Mouse (Mus musculus) midbrain, embryonic 15.5 days (tissue): ENCODE measurements around the gene Zdhhc18. TPM values are rescaled to one million over a fixed set of nuclear protein-coding genes. Genes with fewer than 3 reads are reported as not detected.
"Not testable (repeated sequence)": the region's sequence is repeated elsewhere in the genome, so short reads cannot be mapped to it uniquely, and the experiment has no call there.

Experiments used
- ATAC-seq: fragments of 200-750 bp; cut with Nextera tagmentation; replicated peaks from 2 replicates; pipeline ENCODE4 v1.8.0; 2017; ENCODE audit warnings: moderate TSS enrichment
- H3K27ac ChIP-seq: fragments of 300-500 bp; sonication (generic); 2 replicates; pipeline ENCODE4 v1.5.1; 2015; ENCODE audit warnings: mild to moderate bottlenecking, inconsistent platforms
- H3K27me3 ChIP-seq: fragments of 300-500 bp; sonication (generic); replicated peaks from 2 replicates; pipeline ENCODE4 v1.6.1; 2015; ENCODE audit warnings: inconsistent platforms
- H3K36me3 ChIP-seq: fragments of 300-500 bp; sonication (generic); replicated peaks from 2 replicates; pipeline ENCODE4 v1.6.1; 2015; ENCODE audit warnings: inconsistent platforms
- H3K4me1 ChIP-seq: fragments of 300-500 bp; sonication (generic); 2 replicates; pipeline ENCODE4 v1.6.1; 2015; ENCODE audit warnings: inconsistent platforms
- H3K4me2 ChIP-seq: fragments of 300-500 bp; sonication (generic); 2 replicates; pipeline ENCODE4 v1.6.1; 2015; ENCODE audit warnings: inconsistent platforms, mild to moderate bottlenecking, moderate library complexity
- H3K4me3 ChIP-seq: fragments of 300-500 bp; sonication (generic); 2 replicates; pipeline ENCODE4 v1.5.1; 2015; ENCODE audit warnings: mild to moderate bottlenecking, inconsistent platforms
- H3K9ac ChIP-seq: fragments of 300-500 bp; sonication (generic); 2 replicates; pipeline ENCODE4 v1.6.1; 2015; ENCODE audit warnings: mild to moderate bottlenecking, inconsistent platforms
- H3K9me3 ChIP-seq: fragments of 300-500 bp; sonication (generic); 2 replicates; pipeline ENCODE4 v1.6.1; 2016; ENCODE audit warnings: inconsistent platforms
- WGBS: fragments of 180-500 bp; shearing (Covaris S2); methylation state at CpG from one replicate; pipeline ENCODE4 v1.1.7; 2015; ENCODE audit warnings: mixed read lengths; 5-methylcytosine and 5-hydroxymethylcytosine counted together
- polyA plus RNA-seq: library from polyadenylated mRNA; unstranded; fragments of >200 nt; fragmentation: Nextera tagmentation; extraction: Ambion mirVana; gene quantifications from 2 replicates; pipeline ENCODE4 v1.2.1, GENCODE M21; 2015

Gene Zdhhc18
- polyA plus RNA-seq, 1 experiment from 2014 or later: 6.4 TPM

DNA sequence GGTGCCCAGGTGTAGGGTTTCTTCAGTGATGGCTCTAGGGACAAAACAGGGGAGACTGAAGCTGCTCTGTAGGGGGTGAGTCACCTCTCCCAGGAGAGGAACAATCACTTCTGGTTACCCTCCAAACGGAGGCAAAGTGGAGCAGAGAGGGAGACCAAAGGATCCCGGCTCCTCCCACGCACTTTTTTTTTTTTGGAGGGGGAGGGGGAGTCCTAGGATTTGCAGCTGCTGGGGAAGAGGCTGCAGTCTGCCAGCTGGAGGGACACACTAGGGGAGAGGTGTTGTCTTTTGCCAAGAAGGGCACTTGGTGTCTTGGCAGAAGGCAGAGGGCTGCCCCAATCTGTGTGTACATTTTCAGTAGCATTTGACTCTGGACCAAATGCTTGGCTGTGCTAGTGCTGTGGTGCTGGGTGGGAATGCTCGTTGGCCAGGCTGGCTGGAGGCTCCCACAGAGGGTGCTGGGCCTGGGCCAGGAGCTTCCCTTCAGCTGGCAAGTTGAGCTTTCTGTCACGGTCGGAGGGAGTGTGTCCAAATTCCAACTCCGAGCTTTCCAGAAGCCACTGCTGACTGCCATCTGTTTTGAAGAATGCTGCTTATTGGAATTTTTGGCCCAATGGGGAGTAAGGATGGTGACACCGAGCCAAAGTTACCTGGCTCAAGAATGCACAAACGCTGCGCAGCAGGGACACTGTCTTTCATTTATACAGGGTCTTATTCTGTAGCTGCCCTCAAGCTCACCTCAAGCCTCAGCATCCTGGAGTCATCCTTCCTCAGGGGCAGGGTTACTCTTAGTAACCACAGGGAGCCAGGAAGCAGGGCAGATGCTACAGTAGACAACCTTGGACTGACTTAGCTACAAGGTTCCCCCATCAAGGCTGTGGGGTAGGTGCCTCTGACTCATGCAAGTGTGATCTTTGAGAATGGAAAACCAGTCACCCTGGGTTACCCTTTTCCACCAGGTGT is 10.5 kb upstream of the Zdhhc18 start:
- Histone ChIP-seq H3K27me3 (no peaks in the 10 kb centered on the region), H3K27ac (peak overlapping the region; percentile 72), H3K4me3 (0 out of 2 replicates have a peak overlapping the region, but pooled peaks have one; percentile 10), H3K9me3 (no peaks in the 10 kb centered on the region), H3K36me3 (0 out of 2 replicates have a peak, but pooled peaks cover 6% of the 10 kb centered on the region), H3K4me1 (peaks cover 10% of the 10 kb centered on the region), H3K4me2 (peak overlapping the region; percentile 28), H3K9ac (no peak overlapping the region)
- 17% methylated on average over 10 of the region's 10 CpGs for WGBS
- ATAC-seq: peak; percentile 83

DNA sequence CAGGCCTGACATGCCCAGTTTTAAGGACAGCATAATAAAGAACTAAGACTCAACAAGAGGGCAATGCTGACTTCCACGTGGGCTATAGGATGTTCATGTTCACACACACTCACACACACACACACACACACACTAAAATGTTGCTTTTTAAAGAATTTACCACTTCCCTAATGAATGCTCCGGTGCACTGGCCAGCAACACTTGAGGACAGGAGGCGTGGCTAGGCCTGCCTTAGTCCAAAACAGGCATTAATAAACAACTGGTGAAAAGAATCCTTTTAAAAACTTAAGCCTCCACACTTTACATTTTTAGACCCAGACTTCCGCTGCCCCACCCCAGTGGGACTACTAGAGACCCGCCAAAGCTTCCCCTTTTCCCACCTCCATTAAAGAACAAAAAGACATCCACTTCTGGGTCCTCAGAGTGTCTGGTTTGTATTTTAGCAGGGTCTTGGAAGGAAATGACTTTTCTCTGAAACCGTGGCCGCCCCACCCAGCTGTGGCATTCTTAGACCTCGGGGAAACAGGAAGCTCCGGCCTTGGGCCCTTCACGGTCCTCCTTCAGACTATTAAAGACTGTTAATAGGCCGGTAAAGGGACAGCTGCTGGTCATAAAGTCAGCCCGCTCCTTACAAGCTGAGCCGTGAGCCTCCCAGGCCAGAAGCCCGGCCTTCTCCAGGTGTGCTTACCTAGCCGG is 9.7 kb upstream of the Zdhhc18 start:
- Histone ChIP-seq H3K27me3 (no peaks in the 10 kb centered on the region), H3K4me2 (peak overlapping the region; percentile 28), H3K36me3 (0 out of 2 replicates have a peak, but pooled peaks cover 6% of the 10 kb centered on the region), H3K4me1 (peaks cover 10% of the 10 kb centered on the region), H3K9ac (no peak overlapping the region), H3K9me3 (no peaks in the 10 kb centered on the region), H3K4me3 (0 out of 2 replicates have a peak overlapping the region, but pooled peaks have one; percentile 10), H3K27ac (peak overlapping the region; percentile 72)
- WGBS: 15% methylated on average over 15 of the region's 15 CpGs
- ATAC-seq: 0 out of 2 replicates have a peak, but pooled peaks have one; percentile 2

DNA sequence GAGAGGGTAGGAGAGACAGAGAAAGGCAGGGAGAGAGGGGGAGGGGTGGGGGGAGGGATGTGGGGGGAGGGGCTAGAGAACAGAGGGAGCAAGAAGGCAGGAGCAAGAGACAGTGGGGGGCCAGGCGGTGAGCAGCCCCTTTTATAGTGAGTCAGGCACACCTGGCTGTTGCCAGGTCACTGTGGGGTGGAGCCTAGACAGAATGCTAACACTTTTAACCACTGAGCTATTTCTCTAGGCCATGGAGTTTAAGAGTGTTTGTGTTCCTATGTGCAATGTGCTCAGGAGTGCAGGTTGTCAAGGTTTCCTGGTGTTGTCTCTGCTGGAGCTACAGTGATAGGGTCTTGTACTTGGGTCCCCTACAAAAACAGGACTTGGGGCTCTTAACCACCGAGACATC is 8.8 kb upstream of the Zdhhc18 start:
- 42% methylated on average over 2 of the region's 2 CpGs for WGBS
- Histone ChIP-seq H3K9ac (no peak overlapping the region), H3K4me2 (no peak overlapping the region), H3K36me3 (0 out of 2 replicates have a peak, but pooled peaks cover 6% of the 10 kb centered on the region), H3K4me3 (no peak overlapping the region), H3K4me1 (peaks cover 10% of the 10 kb centered on the region), H3K27me3 (no peaks in the 10 kb centered on the region), H3K27ac (no peak overlapping the region), H3K9me3 (no peaks in the 10 kb centered on the region)
- ATAC-seq: no peak

DNA sequence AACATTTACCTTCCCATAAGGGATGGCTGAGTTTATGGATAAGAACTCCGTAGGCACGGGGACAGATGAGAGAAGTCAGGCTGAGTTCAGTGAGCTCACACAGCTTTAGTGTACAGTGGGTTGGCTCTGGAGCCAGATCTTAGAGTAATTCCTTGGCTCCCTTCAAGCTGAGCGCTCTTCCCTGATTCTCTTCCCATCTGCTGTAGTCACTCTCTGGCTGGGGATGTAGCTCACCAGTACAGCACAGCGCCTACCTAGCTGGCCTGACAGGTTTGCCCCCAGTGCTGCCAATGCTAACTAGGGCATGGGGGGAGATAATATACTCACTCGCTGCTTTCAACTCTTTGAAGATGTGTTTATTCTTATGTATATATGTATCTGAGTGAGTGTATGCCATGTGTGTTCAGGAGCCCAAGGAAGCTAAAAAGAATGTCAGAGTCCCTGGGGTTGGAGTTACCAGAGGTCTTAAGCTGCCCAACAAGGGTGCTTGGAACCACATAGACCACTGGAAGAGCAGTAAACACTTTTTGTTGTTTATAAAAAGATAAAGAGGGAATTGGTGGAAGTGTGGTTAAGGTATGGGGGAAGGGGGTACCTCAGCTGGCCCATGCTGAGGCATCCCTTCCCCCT is 8.0 kb upstream of the Zdhhc18 start:
- H3K27me3 ChIP-seq: no peaks in the 10 kb centered on the region
- no peak overlapping the region for H3K9ac ChIP-seq
- 0 out of 2 replicates have a peak, but pooled peaks cover 6% of the 10 kb centered on the region for H3K36me3 ChIP-seq
- WGBS: 45% methylated on average over 5 of the region's 5 CpGs
- peaks cover 10% of the 10 kb centered on the region for H3K4me1 ChIP-seq
- no peak overlapping the region for H3K27ac ChIP-seq
- no peaks in the 10 kb centered on the region for H3K9me3 ChIP-seq
- H3K4me2 ChIP-seq: no peak overlapping the region
- no peak for ATAC-seq
- no peak overlapping the region for H3K4me3 ChIP-seq

DNA sequence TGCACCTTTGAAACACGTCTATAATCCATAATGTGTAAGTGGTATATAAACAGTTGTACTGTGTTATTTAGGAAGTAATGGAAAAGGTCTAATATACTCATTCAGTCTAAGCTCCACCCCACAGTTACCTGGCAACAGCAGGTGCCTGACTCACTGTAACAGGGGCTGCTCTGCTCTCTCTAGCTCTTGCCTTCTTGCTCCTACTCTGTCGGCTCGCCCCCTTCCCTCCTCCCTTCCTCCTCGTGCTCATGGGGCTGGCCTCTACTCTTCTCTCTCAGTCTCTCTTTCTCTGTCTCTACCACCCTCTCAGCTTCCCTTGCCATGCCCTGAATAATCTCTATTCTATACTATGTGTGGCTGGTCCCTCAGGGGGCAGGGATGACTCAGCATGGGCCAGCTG is 7.0 kb upstream of the Zdhhc18 start:
- H3K4me2 ChIP-seq: no peak overlapping the region
- WGBS: 13% methylated on average over 4 of the region's 4 CpGs
- H3K27ac ChIP-seq: no peak overlapping the region
- H3K36me3 ChIP-seq: 0 out of 2 replicates have a peak, but pooled peaks cover 2% of the 10 kb centered on the region
- H3K27me3 ChIP-seq: no peaks in the 10 kb centered on the region
- no peak overlapping the region for H3K9ac ChIP-seq
- H3K4me3 ChIP-seq: no peak overlapping the region
- ATAC-seq: no peak
- peaks cover 10% of the 10 kb centered on the region for H3K4me1 ChIP-seq
- no peaks in the 10 kb centered on the region for H3K9me3 ChIP-seq

- H3K27me3 ChIP-seq: no peaks in the 10 kb centered on the region
- H3K4me3 ChIP-seq: no peak overlapping the region
- H3K36me3 ChIP-seq: no peaks in the 10 kb centered on the region
- no peak overlapping the region for H3K4me2 ChIP-seq
- H3K9me3 ChIP-seq: no peaks in the 10 kb centered on the region
- no peak for ATAC-seq
- WGBS: 46% methylated on average over 4 of the region's 4 CpGs
- H3K4me1 ChIP-seq: peaks cover 10% of the 10 kb centered on the region
- H3K27ac ChIP-seq: no peak overlapping the region
- H3K9ac ChIP-seq: no peak overlapping the region
These were observed 6.3 kb upstream of the Zdhhc18 start for GRCm38 (mm10) chr4:133656294-133656693.

GRCm38 (mm10) chr4:133654070-133654469 is 4.1 kb upstream of the Zdhhc18 start:
- H3K4me1 ChIP-seq, ATAC-seq, H3K36me3 ChIP-seq, H3K4me2 ChIP-seq, H3K9me3 ChIP-seq, H3K4me3 ChIP-seq, H3K27ac ChIP-seq, H3K27me3 ChIP-seq, H3K9ac ChIP-seq: not testable (repeated sequence)
- WGBS: 97% methylated on average over 5 of the region's 5 CpGs

GRCm38 (mm10) chr4:133652746-133653145 is 2.8 kb upstream of the Zdhhc18 start:
- H3K36me3 ChIP-seq: no peaks in the 10 kb centered on the region
- no peak overlapping the region for H3K27ac ChIP-seq
- no peak overlapping the region for H3K9ac ChIP-seq
- no peaks in the 10 kb centered on the region for H3K4me1 ChIP-seq
- H3K4me3 ChIP-seq: no peak overlapping the region
- H3K9me3 ChIP-seq: no peaks in the 10 kb centered on the region
- WGBS: 81% methylated on average over 10 of the region's 10 CpGs
- ATAC-seq: no peak
- no peak overlapping the region for H3K4me2 ChIP-seq
- no peaks in the 10 kb centered on the region for H3K27me3 ChIP-seq

DNA sequence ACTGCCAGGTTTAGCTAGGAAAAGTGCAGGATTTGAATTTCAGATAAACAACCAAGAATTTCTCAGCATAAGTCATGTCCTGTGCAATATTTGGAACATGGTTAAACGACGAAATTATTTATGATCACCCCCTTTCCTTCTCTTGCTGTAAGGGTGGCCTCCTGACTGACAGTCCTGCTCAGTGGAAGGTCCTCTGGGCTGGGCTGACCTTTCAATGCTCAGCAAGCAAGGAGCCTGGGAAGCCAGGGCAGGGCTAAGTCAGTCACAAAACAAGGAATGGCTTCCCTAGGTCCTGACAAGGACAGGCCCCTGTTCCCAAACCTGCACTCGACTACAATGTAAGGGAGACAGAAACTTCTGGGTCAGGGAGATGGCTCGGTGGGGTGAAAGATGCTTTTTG is 2.0 kb upstream of the Zdhhc18 start:
- H3K27ac ChIP-seq: no peak overlapping the region
- H3K4me3 ChIP-seq: no peak overlapping the region
- WGBS: 72% methylated on average over 4 of the region's 4 CpGs
- no peaks in the 10 kb centered on the region for H3K27me3 ChIP-seq
- no peaks in the 10 kb centered on the region for H3K36me3 ChIP-seq
- ATAC-seq: no peak
- no peaks in the 10 kb centered on the region for H3K9me3 ChIP-seq
- H3K4me1 ChIP-seq: no peaks in the 10 kb centered on the region
- H3K9ac ChIP-seq: no peak overlapping the region
- H3K4me2 ChIP-seq: no peak overlapping the region

DNA sequence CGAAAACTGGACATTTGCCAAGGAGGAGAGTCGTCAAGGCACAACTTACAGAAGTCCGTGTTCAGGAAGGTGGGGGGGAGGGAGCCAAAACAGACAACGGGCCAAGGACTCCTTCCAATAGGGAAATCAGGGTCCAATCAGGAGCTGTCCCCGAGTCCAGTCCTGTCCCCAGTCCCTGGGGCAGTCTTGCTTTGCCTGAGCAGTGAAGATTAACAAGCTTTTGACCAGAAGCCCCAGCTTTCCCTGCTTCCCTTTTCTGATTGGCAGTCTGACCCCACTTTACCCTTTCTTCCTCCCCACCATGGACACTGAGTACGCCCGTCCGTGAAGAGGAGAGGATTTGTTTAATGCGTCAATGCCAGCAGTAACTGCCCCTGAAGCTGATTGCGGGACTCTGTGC is 1.5 kb upstream of the Zdhhc18 start:
- H3K9ac ChIP-seq: no peak overlapping the region
- 50% methylated on average over 10 of the region's 10 CpGs for WGBS
- no peak overlapping the region for H3K4me3 ChIP-seq
- no peaks in the 10 kb centered on the region for H3K27me3 ChIP-seq
- H3K4me1 ChIP-seq: no peaks in the 10 kb centered on the region
- no peak overlapping the region for H3K4me2 ChIP-seq
- ATAC-seq: no peak
- H3K9me3 ChIP-seq: no peaks in the 10 kb centered on the region
- no peak overlapping the region for H3K27ac ChIP-seq
- no peaks in the 10 kb centered on the region for H3K36me3 ChIP-seq

- 0 out of 2 replicates have a peak overlapping the region, but pooled peaks have one; percentile 14 for H3K4me3 ChIP-seq
- not testable (repeated sequence) for ATAC-seq, H3K36me3 ChIP-seq, H3K9me3 ChIP-seq, H3K9ac ChIP-seq, H3K4me1 ChIP-seq, H3K27ac ChIP-seq, H3K27me3 ChIP-seq
- H3K4me2 ChIP-seq: peak overlapping the region; percentile 28
- 84% methylated on average over 5 of the region's 5 CpGs for WGBS
These were observed 490 bp downstream of the Zdhhc18 start for GRCm38 (mm10) chr4:133649464-133649863.

- Histone ChIP-seq H3K4me2 (no peak overlapping the region), H3K36me3 (no peaks in the 10 kb centered on the region), H3K27ac (no peak overlapping the region), H3K27me3 (no peaks in the 10 kb centered on the region), H3K4me3 (no peak overlapping the region), H3K4me1 (no peaks in the 10 kb centered on the region), H3K9me3 (no peaks in the 10 kb centered on the region), H3K9ac (no peak overlapping the region)
- WGBS: 41% methylated on average over 21 of the region's 21 CpGs
- no peak for ATAC-seq
These were observed 4.3 kb downstream of the Zdhhc18 start for GRCm38 (mm10) chr4:133645680-133646079.
